Mouse (Mus musculus) hindbrain, postnatal 0 days (tissue): ENCODE results near the gene Rasal1. TPM values are rescaled to one million over a fixed set of nuclear protein-coding genes. Genes with fewer than 3 reads are reported as not detected.

ENCODE experiments used
- ATAC-seq: fragments of 200-750 bp; cut with Nextera tagmentation; 2 replicates; pipeline ENCODE4 v1.8.0; 2017; ENCODE audit warnings: mild to moderate bottlenecking, moderate TSS enrichment, moderate library complexity
- DNase-seq: peaks from one replicate; pipeline ENCODE4 v3.0.0-alpha.2; 2015; ENCODE audit warnings: low spot score
- H3K27ac ChIP-seq: fragments of 300-500 bp; sonication (generic); 2 replicates; pipeline ENCODE4 v1.5.1; 2014; ENCODE audit warnings: mild to moderate bottlenecking
- H3K27me3 ChIP-seq: fragments of 300-500 bp; sonication (generic); 2 replicates; pipeline ENCODE4 v1.6.1; 2014; ENCODE audit warnings: low read length, mixed read lengths; ENCODE audit not compliant: insufficient read depth
- H3K36me3 ChIP-seq: fragments of 300-500 bp; sonication (generic); 2 replicates; pipeline ENCODE4 v1.6.1; 2014; ENCODE audit warnings: low read length, mixed read lengths; ENCODE audit not compliant: insufficient read depth
- H3K4me1 ChIP-seq: fragments of 300-500 bp; sonication (generic); 2 replicates; pipeline ENCODE4 v1.6.1; 2014; ENCODE audit warnings: antibody characterized with exemption, low read length, mixed read lengths; ENCODE audit not compliant: insufficient read depth
- H3K4me2 ChIP-seq: fragments of 300-500 bp; sonication (generic); 2 replicates; pipeline ENCODE4 v1.6.1; 2014; ENCODE audit warnings: low read depth, mild to moderate bottlenecking, low read length, moderate library complexity, mixed read lengths
- H3K4me3 ChIP-seq: fragments of 300-500 bp; sonication (generic); 2 replicates; pipeline ENCODE4 v1.5.1; 2014; ENCODE audit warnings: low read length
- H3K9ac ChIP-seq: fragments of 300-500 bp; sonication (generic); replicated peaks from 2 replicates; pipeline ENCODE4 v1.6.1; 2014; ENCODE audit warnings: mild to moderate bottlenecking, low read length, moderate library complexity, mixed read lengths
- H3K9me3 ChIP-seq: fragments of 300-500 bp; sonication (generic); 2 replicates; pipeline ENCODE4 v1.6.1; 2016; ENCODE audit warnings: low read length, mixed read lengths
- CTCF ChIP-seq: IDR thresholded peaks from 2 replicates; pipeline ENCODE4 v1.5.1; 2016; ENCODE audit warnings: antibody characterized with exemption, control low read depth, low read depth
- WGBS: fragments of 180-500 bp; shearing (Covaris S2); extraction: QIAGEN DNeasy Blood & Tissue Kit; methylation state at CpG from one replicate; pipeline ENCODE4 v1.1.7; 2014; 5-methylcytosine and 5-hydroxymethylcytosine counted together
- polyA plus RNA-seq: library from polyadenylated mRNA; unstranded; fragments of >200 nt; fragmentation: Nextera tagmentation; extraction: Ambion mirVana; gene quantifications from 2 replicates; pipeline ENCODE4 v1.2.1, GENCODE M21; 2015
- total RNA-seq: library from RNA; depleted of rRNA; stranded (reverse); fragments of >200 nt; gene quantifications from 2 replicates; pipeline ENCODE4 v1.2.3, GENCODE M21; 2014

Gene Rasal1
- total and polyA plus RNA-seq, 2 experiments from 2014 or later = 4.7 to 8.2 TPM

- DNase-seq = no peak
These were observed 43.4 kb upstream of the Rasal1 start for GRCm38 (mm10) chr5:120605241-120605661.

DNA sequence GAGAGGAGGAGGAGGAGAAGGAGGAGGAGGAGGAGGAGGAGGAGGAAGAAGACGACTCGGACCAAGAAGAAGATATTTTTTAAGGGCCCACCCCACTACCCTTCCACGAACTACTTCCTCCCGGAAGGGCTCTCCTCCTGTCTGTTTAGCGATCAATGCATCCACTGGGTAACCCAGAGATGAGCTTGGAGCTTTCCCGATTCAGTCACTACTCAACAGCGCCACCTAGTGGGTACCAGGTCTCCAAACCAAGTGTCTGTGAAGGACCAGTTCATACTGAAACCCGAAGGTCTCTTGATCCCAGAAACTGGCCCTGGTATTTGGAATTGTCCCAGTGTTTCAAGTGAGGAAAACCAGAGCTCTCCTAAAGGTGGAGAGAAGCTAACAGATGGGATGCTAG is 42.9 kb upstream of the Rasal1 start:
- DNase-seq (peak; percentile 98), ATAC-seq (peak; percentile 74)
- Histone ChIP-seq H3K4me1 (0 out of 2 replicates have a peak, but pooled peaks cover 5% of the 10 kb centered on the region), H3K4me3 (peak overlapping the region; percentile 35), H3K27ac (no peak overlapping the region; the same call in 1 of the 2 replicates), H3K4me2 (peak overlapping the region; percentile 63), H3K9ac (peak overlapping the region; percentile 49; the same call in 1 of the 2 replicates), H3K36me3 (no peaks in the 10 kb centered on the region; the same call in 1 of the 2 replicates), H3K9me3 (no peaks in the 10 kb centered on the region), H3K27me3 (no peaks in the 10 kb centered on the region)
- TF ChIP-seq CTCF = peak; percentile 94
- WGBS = 1% methylated on average over 8 of the region's 8 CpGs

More at GRCm38 (mm10) chr5:120605241-120605661, 43.4 kb upstream of the Rasal1 start:
- Histone ChIP-seq H3K4me2 (peak overlapping the region; percentile 63), H3K9me3 (no peaks in the 10 kb centered on the region), H3K9ac (peak overlapping the region; percentile 49), H3K36me3 (no peaks in the 10 kb centered on the region; the same call in 1 of the 2 replicates), H3K27ac (peak overlapping the region; percentile 77), H3K4me3 (peak overlapping the region; percentile 35), H3K4me1 (peaks cover 8% of the 10 kb centered on the region; the same call in 1 of the 2 replicates), H3K27me3 (no peaks in the 10 kb centered on the region)
- WGBS = under 1% methylated on average over 10 of the region's 10 CpGs
- ATAC-seq = peak; percentile 65
- no peak for TF ChIP-seq CTCF

- DNase-seq = no peak
- H3K4me1 ChIP-seq = peaks cover 14% of the 10 kb centered on the region
- 66% methylated on average over 25 of the region's 25 CpGs for WGBS
- H3K36me3 ChIP-seq = no peaks in the 10 kb centered on the region; the same call in 1 of the 2 replicates
- no peak overlapping the region for H3K27ac ChIP-seq
- H3K9ac ChIP-seq = no peak overlapping the region
- no peak for ATAC-seq
- H3K9me3 ChIP-seq = no peaks in the 10 kb centered on the region
- no peaks in the 10 kb centered on the region for H3K27me3 ChIP-seq
- no peak for TF ChIP-seq CTCF
- no peak overlapping the region for H3K4me2 ChIP-seq
- H3K4me3 ChIP-seq = no peak overlapping the region
These were observed 41.9 kb upstream of the Rasal1 start for GRCm38 (mm10) chr5:120606590-120607200.

DNA sequence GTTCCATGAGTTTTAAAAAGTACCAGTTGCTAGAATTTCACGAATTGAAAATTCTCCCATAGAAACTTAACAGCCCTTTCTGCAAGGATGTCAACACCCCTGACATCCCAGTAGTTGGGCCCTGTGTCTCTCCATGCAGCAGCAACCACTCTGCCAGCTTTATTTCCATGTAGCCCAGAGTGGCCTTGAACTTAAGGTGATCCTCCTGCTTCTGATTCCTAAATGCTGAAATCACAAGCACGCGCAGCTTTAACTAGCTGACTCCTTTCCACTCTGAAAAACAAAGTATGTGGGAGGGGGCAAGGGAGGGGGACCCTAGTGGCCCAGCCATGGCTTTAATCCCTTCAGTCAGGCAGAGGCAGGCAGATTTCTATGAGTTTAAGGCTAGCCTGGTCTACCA is 41.3 kb upstream of the Rasal1 start:
- 80% methylated on average over 3 of the region's 3 CpGs for WGBS
- ATAC-seq = no peak

GRCm38 (mm10) chr5:120609246-120609775 is 39.3 kb upstream of the Rasal1 start:
- TF ChIP-seq CTCF = no peak
- DNase-seq (no peak), ATAC-seq (no peak)
- Histone ChIP-seq H3K27me3 (no peaks in the 10 kb centered on the region), H3K4me2 (no peak overlapping the region), H3K4me3 (no peak overlapping the region), H3K36me3 (no peaks in the 10 kb centered on the region; the same call in 1 of the 2 replicates), H3K27ac (no peak overlapping the region), H3K9ac (no peak overlapping the region), H3K9me3 (no peaks in the 10 kb centered on the region), H3K4me1 (peaks cover 20% of the 10 kb centered on the region)
- 73% methylated on average over 16 of the region's 16 CpGs for WGBS

More for the DNA sequence above, 41.3 kb upstream of the Rasal1 start:
- Histone ChIP-seq H3K27me3 (no peaks in the 10 kb centered on the region), H3K4me1 (peaks cover 16% of the 10 kb centered on the region), H3K9me3 (no peaks in the 10 kb centered on the region), H3K36me3 (no peaks in the 10 kb centered on the region; the same call in 1 of the 2 replicates), H3K4me2 (no peak overlapping the region), H3K27ac (no peak overlapping the region), H3K9ac (no peak overlapping the region), H3K4me3 (no peak overlapping the region)
- DNase-seq = no peak
- TF ChIP-seq CTCF = no peak

- H3K27me3 ChIP-seq = no peaks in the 10 kb centered on the region
- H3K4me1 ChIP-seq = peaks cover 14% of the 10 kb centered on the region
- peak overlapping the region; percentile 78 for H3K4me2 ChIP-seq
- no peaks in the 10 kb centered on the region for H3K9me3 ChIP-seq
- DNase-seq (no peak), ATAC-seq (no peak)
- H3K27ac ChIP-seq = no peak overlapping the region
- no peaks in the 10 kb centered on the region; the same call in 1 of the 2 replicates for H3K36me3 ChIP-seq
- 85% methylated on average over 5 of the region's 5 CpGs for WGBS
- no peak for TF ChIP-seq CTCF
- peak overlapping the region; percentile 60; the same call in 1 of the 2 replicates for H3K9ac ChIP-seq
- peak overlapping the region; percentile 76; the same call in 1 of the 2 replicates for H3K4me3 ChIP-seq
These were observed 37.7 kb upstream of the Rasal1 start for GRCm38 (mm10) chr5:120610906-120611305.
